Mouse (Mus musculus): ENCODE measurements around the gene Slc12a8.

DNA sequence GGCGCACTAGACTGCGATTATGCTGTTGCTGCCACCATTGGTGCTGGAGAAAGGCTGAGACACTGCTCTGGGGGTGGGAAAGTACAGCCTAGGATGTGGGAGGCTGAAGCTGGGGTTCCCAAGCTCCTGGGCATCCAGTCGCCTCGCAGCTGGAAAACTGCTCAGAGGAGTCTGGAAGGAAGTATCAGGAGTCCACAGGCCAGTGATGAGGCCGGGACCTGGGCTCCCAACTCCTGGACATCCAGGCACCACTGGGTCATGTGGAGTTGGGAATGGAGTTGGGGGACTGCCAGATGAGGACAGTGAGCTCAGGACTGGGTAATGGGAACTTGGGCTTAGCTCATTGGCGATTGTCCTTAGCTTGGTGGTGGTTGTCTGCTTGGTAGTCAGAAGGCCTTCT, 136.0 kb downstream of the Slc12a8 start:
- TF ChIP-seq CTCF (IDR thresholded peaks at IDR 0.05; ENCODE audit: low read depth, low read length) (no peak), TAL1 (conservative IDR thresholded peaks at IDR 0.05; ENCODE audit: low read depth, low read length) (no peak), GATA1 (IDR thresholded peaks at IDR 0.05; ENCODE audit: borderline replicate concordance, low read length) (no peak), GATA2 (IDR thresholded peaks at IDR 0.05; ENCODE audit: borderline replicate concordance, low read depth, low read length) (no peak), POLR2AphosphoS5 (IDR thresholded peaks at IDR 0.05; ENCODE audit: insufficient replicate concordance, low read depth, low read length) (no peak)
